ENCODE assay signal across 8 mouse cellular contexts in the genomic region with DNA sequence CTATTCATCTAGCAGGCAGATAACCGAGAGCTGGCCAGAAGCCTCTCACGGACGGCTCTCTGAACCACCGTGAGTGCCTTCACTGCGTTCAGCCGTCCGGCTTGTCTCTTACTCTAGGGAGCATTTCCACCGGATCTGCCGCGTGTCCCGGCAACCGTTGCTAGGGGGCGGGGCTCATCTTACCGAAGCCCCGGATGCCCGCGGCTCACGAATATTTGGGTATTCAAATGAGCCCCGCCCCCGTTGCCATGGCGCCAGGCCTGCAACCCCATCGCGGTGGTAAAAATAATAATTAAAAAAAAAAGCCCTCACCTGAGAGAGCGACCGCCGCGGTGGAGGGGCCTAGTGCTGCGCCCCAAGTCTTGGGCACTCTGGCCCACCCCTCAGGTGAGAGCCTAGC. TPM values are rescaled to one million over a fixed set of nuclear protein-coding genes. Genes with fewer than 3 reads are reported as not detected.
A peak's percentile ranks its signal among the peaks of the same experiment; 100 is the strongest.
DNase-seq lines count a peak whose midpoint lies in the region; ATAC-seq and TF ChIP-seq lines count a peak whose summit lies in the region.

No protein-coding gene starts in this region.

- peak; percentile 74 for DNase-seq in MEL-GATA-1-ER (ENCODE audit: extremely low read depth, low read depth)
- peak; percentile 78 for DNase-seq in cerebellum, adult 2 months
- peak; percentile 90 for DNase-seq in forelimb bud, embryonic 11.5 days (ENCODE audit: low read depth, low spot score)
- DNase-seq in layer of hippocampus, postnatal 14 days (ENCODE audit: low spot score in 2 of 2) = peak; percentile 84 to 87
- DNase-seq in lung, postnatal 10 days = peak; percentile 95
- DNase-seq in ovary, postnatal 36 days (ENCODE audit: low spot score) = peak; percentile 89
- peak; percentile 96 for DNase-seq in thymus, postnatal 14 days

- H3K4me1 ChIP-seq in cerebellum, adult 2 months (ENCODE audit: control insufficient read depth, insufficient read depth, low read length) = peaks cover 14% of the 10 kb centered on the region

- no peak for TF ChIP-seq POLR2A in cerebellum, adult 2 months (IDR thresholded peaks at IDR 0.05; ENCODE audit: borderline replicate concordance, insufficient read depth, low read length)

- no peaks in the 10 kb centered on the region for H3K27me3 ChIP-seq in cerebellum, adult 2 months (ENCODE audit: control insufficient read depth, insufficient read depth, low read length)

- H3K27ac ChIP-seq in cerebellum, adult 2 months (ENCODE audit: insufficient read depth, low read length) = no peak overlapping the region

- no peak for TF ChIP-seq CTCF in cerebellum, adult 2 months (IDR thresholded peaks at IDR 0.05; ENCODE audit: borderline replicate concordance, insufficient read depth, low read depth, low read length)

- ATAC-seq in hematopoietic stem cell, adult 5-6 weeks (replicated peaks in 1 of 2; ENCODE audit: insufficient read depth in 1 of 2, low FRiP score in 2 of 2, low TSS enrichment in 1 of 2, low read depth in 1 of 2, poor library complexity in 2 of 2, severe bottlenecking in 2 of 2) = peak; percentile 69 to 70

- 2% methylated on average over 28 of the region's 28 CpGs for WGBS in cerebellum, adult 2 months

- H3K4me3 ChIP-seq in cerebellum, adult 2 months (replicated peaks; ENCODE audit: insufficient read depth, low read depth, low read length) = peak overlapping the region; percentile 70

RNA-seq across cellular contexts. Expression of a gene that starts 0.9 kb away (rescaled TPM):
- 5.6 and 6.3 TPM in 2 replicates for polyA plus RNA-seq in cerebellum, adult 2 months (2012; rRNA removed)
- total RNA-seq in hematopoietic stem cell, adult 5-6 weeks (2017) = 0.60 and 0.75 TPM in 2 replicates
- total RNA-seq in layer of hippocampus, postnatal 14 days (2021) = 1 to 10 TPM; 4.9 to 6.7 TPM

RNA-seq across cellular contexts. Expression of a gene that starts 1.0 kb away (rescaled TPM):
- polyA plus RNA-seq in cerebellum, adult 2 months (2012; rRNA removed) = 169 and 186 TPM in 2 replicates
- 15.0 and 19.7 TPM in 2 replicates for total RNA-seq in hematopoietic stem cell, adult 5-6 weeks (2017)
- 100 to 1,000 TPM; 204 to 208 TPM for total RNA-seq in layer of hippocampus, postnatal 14 days (2021)

RNA-seq across cellular contexts. Expression of a gene that starts 19.1 kb away (rescaled TPM):
- 0.19 and 0.26 TPM in 2 replicates for polyA plus RNA-seq in cerebellum, adult 2 months (2012; rRNA removed)
- total RNA-seq in hematopoietic stem cell, adult 5-6 weeks (2017) = 1.6 TPM in 1 of 2 replicates, not detected in the other
- not detected for total RNA-seq in layer of hippocampus, postnatal 14 days (2021)

RNA-seq across cellular contexts. Expression of a gene that starts 20.8 kb away (rescaled TPM):
- polyA plus RNA-seq in cerebellum, adult 2 months (2012; rRNA removed) = 5.5 TPM in 2 replicates
- total RNA-seq in hematopoietic stem cell, adult 5-6 weeks (2017) = 4.9 and 5.1 TPM in 2 replicates
- 1 to 10 TPM in 1 of 2 experiments, under 1 TPM in 1; 0.83 to 1.2 TPM for total RNA-seq in layer of hippocampus, postnatal 14 days (2021)

RNA-seq across cellular contexts. Expression of a gene that starts 22.2 kb away (rescaled TPM):
- polyA plus RNA-seq in cerebellum, adult 2 months (2012; rRNA removed) = 66.9 and 67.4 TPM in 2 replicates
- 34.4 and 61.9 TPM in 2 replicates for total RNA-seq in hematopoietic stem cell, adult 5-6 weeks (2017)
- 10 to 100 TPM; 26.8 to 34.3 TPM for total RNA-seq in layer of hippocampus, postnatal 14 days (2021)
